Comparison of ENCODE assay signal across 19 mouse cellular contexts in the genomic region with DNA sequence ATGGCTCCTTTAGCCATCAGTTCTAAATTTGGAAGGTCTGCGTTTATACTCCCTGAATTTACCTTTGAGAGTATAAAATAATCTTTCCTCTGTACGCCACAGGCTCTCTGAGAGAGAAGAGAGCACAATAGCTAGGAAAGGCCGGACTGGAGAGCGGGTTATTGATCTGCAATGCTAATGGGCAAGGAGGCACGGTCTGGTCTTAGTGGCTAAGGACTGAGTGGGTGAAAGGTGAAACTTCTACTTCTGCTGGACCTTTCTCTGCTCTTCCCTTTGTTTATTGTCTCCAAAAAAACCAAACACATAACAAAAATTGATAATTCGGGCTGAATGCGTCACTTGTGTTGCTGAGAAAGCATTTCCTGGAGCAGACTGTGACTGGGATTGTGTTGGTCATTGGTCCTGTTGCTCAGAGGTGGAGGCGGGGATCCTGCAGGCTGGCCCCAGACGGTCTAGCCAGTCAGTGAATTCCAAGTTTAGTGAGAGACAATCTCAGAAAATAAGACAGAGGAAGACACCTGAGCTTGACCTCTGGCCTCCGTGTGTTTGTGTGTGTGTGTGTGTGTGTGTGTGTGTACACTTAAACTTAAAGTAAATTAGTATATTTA. TPM values are rescaled to one million over a fixed set of nuclear protein-coding genes. Genes with fewer than 3 reads are reported as not detected.
DNase-seq lines count a peak whose midpoint lies in the region; ATAC-seq and TF ChIP-seq lines count a peak whose summit lies in the region.
"Had no signal": no experiment of that assay in that cellular context is flagged by ENCODE, and none has a peak within 500 bp of the region (broad histone marks: within the 10 kb centered on the region; RNA-seq: fewer than 3 reads in every experiment).

No protein-coding gene starts in this region.

- H3K27me3 ChIP-seq in hindbrain, embryonic 10.5 days (ENCODE audit: insufficient read depth, poor library complexity, severe bottlenecking) = no peaks in the 10 kb centered on the region
- H3K27me3 ChIP-seq in hindbrain, embryonic 16.5 days (replicated peaks; ENCODE audit: control insufficient read depth, insufficient read depth, low read length) = no peaks in the 10 kb centered on the region
- H3K27me3 ChIP-seq in forebrain, embryonic 14.5 days (replicated peaks; ENCODE audit: control insufficient read depth, insufficient read depth, low read length) = no peaks in the 10 kb centered on the region
- no peaks in the 10 kb centered on the region for H3K27me3 ChIP-seq in liver, postnatal 0 days (ENCODE audit: insufficient read depth, low read length)
- H3K27me3 ChIP-seq: embryonic facial prominence, embryonic 15.5 days; limb, embryonic 12.5 days had no signal

- H3K9ac ChIP-seq in hindbrain, embryonic 16.5 days (ENCODE audit: low read depth, low read length) = no peak overlapping the region; the same call in 1 of the 2 replicates
- peak overlapping the region; percentile 9; the same call in 1 of the 2 replicates for H3K9ac ChIP-seq in forebrain, embryonic 14.5 days (ENCODE audit: low read length)
- H3K9ac ChIP-seq in liver, postnatal 0 days (replicated peaks) = no peak overlapping the region
- H3K9ac ChIP-seq: embryonic facial prominence, embryonic 15.5 days; limb, embryonic 12.5 days had no signal

- no peak for ATAC-seq in hindbrain, embryonic 16.5 days
- no peak for ATAC-seq in forebrain, embryonic 14.5 days
- peak; percentile 82 for ATAC-seq in liver, postnatal 0 days
- ATAC-seq: intestine, embryonic 16.5 days had no signal

- peak overlapping the region; percentile 84 for H3K27ac ChIP-seq in hindbrain, embryonic 10.5 days
- no peak overlapping the region for H3K27ac ChIP-seq in hindbrain, embryonic 16.5 days (ENCODE audit: low read depth, low read length)
- no peak overlapping the region for H3K27ac ChIP-seq in forebrain, embryonic 14.5 days (ENCODE audit: low read depth, low read length)
- peak overlapping the region; percentile 84 for H3K27ac ChIP-seq in liver, postnatal 0 days (ENCODE audit: low read depth)
- H3K27ac ChIP-seq: embryonic facial prominence, embryonic 15.5 days had no signal

- TF ChIP-seq CTCF in liver, postnatal 0 days (IDR thresholded peaks at IDR 0.05; ENCODE audit: low read depth) = no peak

- peak; percentile 22 for DNase-seq in hindbrain, embryonic 10.5 days (ENCODE audit: low spot score)
- DNase-seq in R1 (ENCODE audit: low read depth, low spot score) = peak; percentile 18
- no peak for DNase-seq in forebrain, embryonic 14.5 days (ENCODE audit: low spot score)
- DNase-seq in liver, postnatal 0 days = peak; percentile 40
- no peak for DNase-seq in Muller cell, postnatal 12 days (ENCODE audit: inconsistent ontology term)
- no peak for DNase-seq in right cerebral cortex, postnatal 10 days (ENCODE audit: low spot score in 2 of 2)
- DNase-seq in urinary bladder, adult 2 months (ENCODE audit: low spot score) = no peak
- DNase-seq: adrenal gland, postnatal 14 days; cerebellum, postnatal 10 days; heart, postnatal 10 days; kidney, postnatal 14 days; right cerebral cortex, adult 18-20 months had no signal

- peaks cover 62% of the 10 kb centered on the region for H3K4me1 ChIP-seq in hindbrain, embryonic 10.5 days (replicated peaks)
- peaks cover 34% of the 10 kb centered on the region for H3K4me1 ChIP-seq in hindbrain, embryonic 16.5 days (ENCODE audit: control insufficient read depth, insufficient read depth, low read depth, low read length)
- peaks cover 38% of the 10 kb centered on the region for H3K4me1 ChIP-seq in forebrain, embryonic 14.5 days (ENCODE audit: control insufficient read depth, insufficient read depth, low read length)
- peaks cover 13% of the 10 kb centered on the region; the same call in 1 of the 2 replicates for H3K4me1 ChIP-seq in liver, postnatal 0 days (ENCODE audit: insufficient read depth)

- peak; percentile 30; the same call in 1 of the 2 replicates for TF ChIP-seq EP300 in liver, postnatal 0 days (IDR thresholded peaks at IDR 0.05; ENCODE audit: low read depth)

- H3K4me3 ChIP-seq in hindbrain, embryonic 10.5 days = peak overlapping the region; percentile 33; the same call in 1 of the 2 replicates
- no peak overlapping the region for H3K4me3 ChIP-seq in hindbrain, embryonic 16.5 days (ENCODE audit: low read length)
- H3K4me3 ChIP-seq in forebrain, embryonic 14.5 days (ENCODE audit: low read depth, low read length) = no peak overlapping the region
- no peak overlapping the region for H3K4me3 ChIP-seq in liver, postnatal 0 days (ENCODE audit: low read depth, low read length)
- H3K4me3 ChIP-seq: embryonic facial prominence, embryonic 15.5 days; limb, embryonic 12.5 days; megakaryocyte, embryonic 14.5 days had no signal

- peaks cover 16% of the 10 kb centered on the region for H3K36me3 ChIP-seq in hindbrain, embryonic 10.5 days
- no peaks in the 10 kb centered on the region for H3K36me3 ChIP-seq in hindbrain, embryonic 16.5 days (ENCODE audit: control insufficient read depth, insufficient read depth, low read length)
- peaks cover 8% of the 10 kb centered on the region; the same call in 1 of the 2 replicates for H3K36me3 ChIP-seq in forebrain, embryonic 14.5 days (ENCODE audit: control insufficient read depth, insufficient read depth, low read length)
- H3K36me3 ChIP-seq in liver, postnatal 0 days (replicated peaks; ENCODE audit: insufficient read depth, low read length) = no peaks in the 10 kb centered on the region
- H3K36me3 ChIP-seq: embryonic facial prominence, embryonic 15.5 days had no signal

- WGBS in hindbrain, embryonic 10.5 days = 37% methylated on average over 10 of the region's 10 CpGs
- 32% methylated on average over 10 of the region's 10 CpGs for WGBS in hindbrain, embryonic 16.5 days
- 40% methylated on average over 10 of the region's 10 CpGs for WGBS in forebrain, embryonic 14.5 days
- WGBS in liver, postnatal 0 days (ENCODE audit: insufficient replicate concordance) = 62% methylated on average over 10 of the region's 10 CpGs

- no peak overlapping the region for H3K4me2 ChIP-seq in hindbrain, embryonic 16.5 days (ENCODE audit: low read length)
- peak overlapping the region; percentile 87 for H3K4me2 ChIP-seq in forebrain, embryonic 14.5 days (ENCODE audit: low read length)
- H3K4me2 ChIP-seq in liver, postnatal 0 days (ENCODE audit: low read depth, low read length) = peak overlapping the region; percentile 10
- H3K4me2 ChIP-seq: embryonic facial prominence, embryonic 15.5 days had no signal

- no peaks in the 10 kb centered on the region for H3K9me3 ChIP-seq in hindbrain, embryonic 10.5 days
- no peaks in the 10 kb centered on the region for H3K9me3 ChIP-seq in hindbrain, embryonic 16.5 days (ENCODE audit: control insufficient read depth, low read length)
- no peaks in the 10 kb centered on the region for H3K9me3 ChIP-seq in forebrain, embryonic 14.5 days (replicated peaks; ENCODE audit: control insufficient read depth, low read length)
- no peaks in the 10 kb centered on the region for H3K9me3 ChIP-seq in liver, postnatal 0 days (ENCODE audit: low read length)
- H3K9me3 ChIP-seq: embryonic facial prominence, embryonic 15.5 days; limb, embryonic 12.5 days; megakaryocyte, embryonic 14.5 days had no signal

RNA-seq across cellular contexts. Expression of a gene that starts 5.1 kb away (rescaled TPM):
- 97.6 and 109 TPM in 2 replicates for polyA plus RNA-seq in hindbrain, embryonic 10.5 days (2016; fragmentation: Nextera tagmentation; extraction: Ambion mirVana)
- polyA plus RNA-seq in hindbrain, embryonic 16.5 days (2015; fragmentation: Nextera tagmentation; extraction: Ambion mirVana) = 38.9 and 44.7 TPM in 2 replicates
- 43.0 and 56.0 TPM in 2 replicates for polyA plus RNA-seq in forebrain, embryonic 14.5 days (2014; fragmentation: Nextera tagmentation; extraction: Ambion mirVana)
- 16.1 and 16.5 TPM in 2 replicates for polyA plus RNA-seq in liver, postnatal 0 days (2015; fragmentation: Nextera tagmentation; extraction: Ambion mirVana)
- polyA plus RNA-seq in urinary bladder, adult 2 months (2012; rRNA removed) = 26.7 and 27.7 TPM in 2 replicates

RNA-seq across cellular contexts. Expression of a gene that starts 27.5 kb away (rescaled TPM):
- polyA plus RNA-seq in hindbrain, embryonic 10.5 days (2016; fragmentation: Nextera tagmentation; extraction: Ambion mirVana) = not detected in 2 replicates
- polyA plus RNA-seq in hindbrain, embryonic 16.5 days (2015; fragmentation: Nextera tagmentation; extraction: Ambion mirVana) = not detected in 2 replicates
- not detected in 2 replicates for polyA plus RNA-seq in forebrain, embryonic 14.5 days (2014; fragmentation: Nextera tagmentation; extraction: Ambion mirVana)
- not detected in 2 replicates for polyA plus RNA-seq in liver, postnatal 0 days (2015; fragmentation: Nextera tagmentation; extraction: Ambion mirVana)
- not detected in 2 replicates for polyA plus RNA-seq in urinary bladder, adult 2 months (2012; rRNA removed)
- polyA plus RNA-seq: embryonic facial prominence, embryonic 15.5 days; intestine, embryonic 16.5 days; limb, embryonic 12.5 days; lung, embryonic 16.5 days; neural tube, embryonic 11.5 days had no signal

RNA-seq across cellular contexts. Expression of a gene that starts 53.9 kb away (rescaled TPM):
- polyA plus RNA-seq in hindbrain, embryonic 10.5 days (2016; fragmentation: Nextera tagmentation; extraction: Ambion mirVana) = not detected in 2 replicates
- polyA plus RNA-seq in hindbrain, embryonic 16.5 days (2015; fragmentation: Nextera tagmentation; extraction: Ambion mirVana) = 0.24 TPM in 1 of 2 replicates, not detected in the other
- not detected in 2 replicates for polyA plus RNA-seq in forebrain, embryonic 14.5 days (2014; fragmentation: Nextera tagmentation; extraction: Ambion mirVana)
- polyA plus RNA-seq in liver, postnatal 0 days (2015; fragmentation: Nextera tagmentation; extraction: Ambion mirVana) = not detected in 2 replicates
- 0.60 and 0.98 TPM in 2 replicates for polyA plus RNA-seq in urinary bladder, adult 2 months (2012; rRNA removed)
- polyA plus RNA-seq: embryonic facial prominence, embryonic 15.5 days; intestine, embryonic 16.5 days; limb, embryonic 12.5 days; lung, embryonic 16.5 days; neural tube, embryonic 11.5 days had no signal

Comparison
In these comparisons a context has a peak if more than half of its experiments do, and no peak if none do; other contexts are left out.
1. H3K27ac ChIP-seq: peak in hindbrain, embryonic 10.5 days (single experiment) and liver, postnatal 0 days (single experiment); none in hindbrain, embryonic 16.5 days (single experiment) and forebrain, embryonic 14.5 days (single experiment).
2. DNase-seq: peak in hindbrain, embryonic 10.5 days (single experiment), R1 (single experiment) and liver, postnatal 0 days (single experiment); none in forebrain, embryonic 14.5 days (single experiment), Muller cell, postnatal 12 days (single experiment), right cerebral cortex, postnatal 10 days (0 of 2) and urinary bladder, adult 2 months (single experiment).